Mouse (Mus musculus): ENCODE results near the gene Ulk4.
"Not testable (repeated sequence)": the region's sequence is repeated elsewhere in the genome, so short reads cannot be mapped to it uniquely, and the experiment has no call there.

Ulk4 gene

DNA sequence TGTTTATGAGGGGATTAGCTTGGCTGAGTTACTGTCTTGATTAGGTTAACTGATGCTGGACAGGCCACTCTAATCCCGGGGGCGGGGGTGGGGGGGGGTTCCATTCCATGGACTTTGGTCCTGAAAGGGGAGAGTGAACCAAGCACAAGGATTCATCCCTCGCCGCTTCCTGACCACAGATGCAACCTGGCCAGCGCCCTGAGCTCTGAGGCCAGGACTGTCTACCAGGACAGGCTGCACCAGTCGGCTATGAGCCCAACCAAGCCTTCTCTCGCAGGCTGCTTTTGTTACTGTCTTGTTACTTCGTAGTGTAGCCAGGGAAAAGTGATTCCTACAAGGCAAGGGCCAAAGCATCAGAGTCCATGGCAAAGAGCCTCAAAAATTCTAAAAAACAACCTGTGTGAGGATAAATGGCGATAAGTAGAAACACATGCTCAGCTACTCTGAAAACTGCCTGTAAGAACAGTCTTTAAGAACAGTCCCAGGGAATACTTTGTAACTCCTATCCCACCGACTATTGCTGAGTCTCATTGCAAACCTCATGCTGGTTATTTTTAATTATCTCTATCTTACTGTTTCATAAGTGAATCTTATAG lies 211.5 kb downstream of the Ulk4 start:
- DNase-seq (ENCODE audit: extremely low spot score, low spot score) = no peak

DNA sequence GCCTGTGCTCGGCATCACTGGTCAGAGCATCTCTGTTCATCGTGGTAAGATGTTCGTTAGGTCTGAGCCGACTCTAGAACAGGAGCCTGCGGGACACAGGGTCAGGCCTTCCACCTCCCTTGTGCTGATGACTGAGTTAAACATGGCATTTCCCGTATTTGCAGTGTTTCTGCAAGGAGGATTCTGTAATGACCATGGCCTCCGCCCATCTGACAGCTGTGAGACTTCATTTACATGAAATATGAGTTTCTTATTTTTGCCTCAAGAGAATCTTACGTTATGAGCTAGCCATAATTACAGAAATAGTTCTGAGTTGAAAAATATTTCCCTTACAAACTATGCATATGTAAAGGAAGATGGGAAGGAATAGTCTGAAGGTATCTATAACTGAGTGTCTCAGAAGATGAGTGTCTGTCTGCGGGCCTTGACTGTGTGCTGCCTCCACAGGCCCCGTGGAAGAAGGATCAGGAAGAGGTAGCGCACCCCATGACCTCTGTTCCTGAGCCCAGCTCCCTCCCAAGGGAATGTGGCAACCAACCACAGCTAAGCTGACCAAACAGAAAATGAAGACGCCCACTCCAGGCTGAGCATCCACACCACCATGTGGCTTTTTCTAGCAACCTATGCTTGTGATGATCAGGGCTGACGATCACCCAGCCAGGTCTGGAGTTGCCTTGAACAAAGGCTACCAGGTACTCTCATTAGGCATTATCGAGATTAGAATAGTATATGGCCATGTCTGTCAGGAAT lies 212.2 kb downstream of the Ulk4 start:
- DNase-seq (ENCODE audit: extremely low spot score, low spot score) = no peak

DNA sequence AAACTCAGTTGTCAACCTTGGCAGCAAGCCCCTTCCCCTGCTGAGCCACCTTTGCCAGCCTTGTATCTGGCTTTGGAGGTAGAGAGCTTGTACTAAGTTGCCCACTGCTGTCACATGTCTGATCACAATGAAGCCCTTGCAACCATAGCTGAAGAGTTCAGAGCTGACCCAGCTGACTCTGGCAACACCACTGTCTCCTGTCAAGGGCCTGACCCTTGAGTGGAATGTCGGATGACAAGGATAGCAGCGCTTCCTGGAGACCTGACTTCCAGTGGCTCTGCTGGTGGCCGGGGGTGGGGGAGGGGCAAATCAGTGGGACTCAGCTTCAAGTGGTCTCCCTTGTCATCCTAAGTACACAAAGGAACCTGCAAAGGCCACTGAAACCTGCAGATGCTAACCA lies 214.3 kb downstream of the Ulk4 start:
- DNase-seq (ENCODE audit: extremely low spot score, low spot score) = no peak

DNA sequence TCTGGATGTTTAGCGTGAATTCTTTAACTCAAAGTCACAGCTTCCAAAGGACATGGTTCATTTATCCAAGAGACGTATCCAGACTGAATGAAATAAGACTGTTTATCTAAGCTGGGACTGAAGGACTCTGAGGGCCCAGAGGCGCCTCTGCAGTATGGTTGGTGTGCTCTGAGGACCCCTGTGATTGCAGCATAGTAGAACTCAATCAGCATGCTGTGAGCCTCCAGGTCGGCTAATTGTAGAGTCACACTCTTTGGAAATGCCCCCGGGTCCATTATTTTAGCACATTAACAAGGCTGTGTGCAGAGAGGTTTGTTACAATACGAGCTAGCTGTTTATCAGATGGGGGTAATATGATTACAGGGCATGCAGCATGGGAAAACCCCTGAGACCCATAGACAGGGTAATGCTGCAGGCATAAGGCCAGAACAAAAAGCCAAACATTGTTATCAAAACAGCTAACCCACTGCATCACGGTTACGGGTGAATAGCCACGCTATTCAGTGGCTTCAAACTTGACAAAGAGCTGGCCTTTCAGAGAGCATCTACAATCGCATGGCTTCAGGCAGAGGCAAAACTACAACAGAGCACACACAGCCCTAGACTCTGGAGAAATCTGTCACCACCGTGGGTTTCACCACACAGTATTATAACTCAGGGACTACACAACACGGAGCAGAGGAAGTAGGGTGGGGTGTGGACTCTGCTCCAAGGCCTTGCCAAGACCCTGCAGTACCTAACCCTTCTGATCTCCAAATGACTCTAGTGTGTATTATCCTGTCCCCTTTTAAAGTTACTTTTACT lies 215.0 kb downstream of the Ulk4 start:
- DNase-seq (ENCODE audit: extremely low spot score, low spot score) = no peak

DNA sequence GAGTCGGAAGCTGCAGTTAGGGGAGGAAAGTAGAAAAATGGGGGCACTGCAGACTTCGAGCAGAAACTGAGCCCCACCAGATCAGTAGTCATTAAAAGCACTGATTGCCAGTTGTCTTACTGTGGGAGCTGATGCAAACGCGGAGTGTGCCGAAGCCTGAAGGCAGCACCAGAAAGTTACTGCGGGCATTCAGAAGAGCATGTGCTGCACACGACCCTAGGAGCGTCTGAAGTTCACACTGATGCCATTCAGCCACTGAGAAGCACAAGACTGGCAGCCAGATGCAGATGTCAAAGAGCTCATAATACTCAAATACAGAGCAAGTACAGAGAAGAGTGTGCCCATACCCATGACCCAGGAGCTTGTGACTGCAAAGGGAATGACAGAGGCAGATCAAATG lies 216.7 kb downstream of the Ulk4 start:
- DNase-seq (ENCODE audit: extremely low spot score, low spot score) = no peak

DNA sequence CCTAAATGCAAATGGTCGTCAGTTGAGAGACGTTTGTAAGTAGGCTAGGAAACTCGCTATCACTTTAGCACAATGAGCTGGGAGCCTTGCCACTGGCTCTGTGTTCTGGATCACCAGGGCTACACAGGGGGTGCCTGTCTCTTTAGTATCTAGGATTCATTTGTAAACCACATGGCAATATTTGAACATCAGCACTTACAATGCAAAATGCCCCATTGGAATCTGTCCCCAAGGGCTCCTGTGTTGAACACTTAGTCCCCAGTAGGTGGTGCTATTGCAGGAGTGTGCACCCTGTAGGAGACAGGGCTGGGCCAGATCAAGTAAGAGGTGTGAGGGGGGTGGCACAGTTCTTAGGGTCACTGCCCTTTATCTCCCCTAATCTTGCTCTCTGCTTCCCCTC lies 217.7 kb downstream of the Ulk4 start:
- no peak for DNase-seq (ENCODE audit: extremely low spot score, low spot score)

DNA sequence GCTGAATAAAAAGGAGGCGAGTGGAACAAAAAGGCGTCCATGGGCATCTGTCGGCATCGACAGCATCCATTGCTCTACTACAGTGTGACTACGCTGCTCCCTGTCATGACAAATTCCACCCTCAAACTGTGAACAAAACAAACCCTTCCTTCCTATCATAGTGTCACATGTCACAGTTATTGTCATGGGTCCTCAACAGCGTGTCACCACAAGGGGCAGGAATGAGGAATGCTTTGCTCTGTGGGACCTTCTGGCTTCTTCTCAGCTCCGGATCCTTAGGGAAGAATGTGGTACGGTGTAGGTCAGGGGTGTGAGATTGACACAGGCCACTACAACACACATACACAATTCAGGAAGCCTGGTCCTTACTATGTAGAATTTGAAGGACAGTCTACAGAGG lies 218.5 kb downstream of the Ulk4 start:
- DNase-seq (ENCODE audit: extremely low spot score, low spot score) = no peak

DNA sequence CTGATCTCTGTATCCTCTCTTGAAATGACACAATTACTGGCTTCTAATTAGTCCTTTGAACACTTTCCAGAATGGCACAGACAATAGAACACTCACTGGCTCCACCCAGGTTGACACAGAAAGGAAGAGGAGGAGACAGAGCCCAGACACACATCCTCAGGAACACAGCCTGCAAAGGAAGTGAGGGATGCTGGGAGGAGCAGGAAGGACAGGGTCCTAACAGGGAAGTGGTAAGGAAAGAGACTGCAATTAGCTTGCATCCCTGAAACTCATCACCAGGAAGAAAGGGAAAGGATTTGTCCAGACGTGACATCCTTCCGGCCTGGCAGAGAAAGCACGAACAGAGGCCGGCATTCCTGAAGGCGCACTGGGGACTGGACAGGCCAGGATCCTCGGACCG lies 218.9 kb downstream of the Ulk4 start:
- no peak for DNase-seq (ENCODE audit: extremely low spot score, low spot score)

DNA sequence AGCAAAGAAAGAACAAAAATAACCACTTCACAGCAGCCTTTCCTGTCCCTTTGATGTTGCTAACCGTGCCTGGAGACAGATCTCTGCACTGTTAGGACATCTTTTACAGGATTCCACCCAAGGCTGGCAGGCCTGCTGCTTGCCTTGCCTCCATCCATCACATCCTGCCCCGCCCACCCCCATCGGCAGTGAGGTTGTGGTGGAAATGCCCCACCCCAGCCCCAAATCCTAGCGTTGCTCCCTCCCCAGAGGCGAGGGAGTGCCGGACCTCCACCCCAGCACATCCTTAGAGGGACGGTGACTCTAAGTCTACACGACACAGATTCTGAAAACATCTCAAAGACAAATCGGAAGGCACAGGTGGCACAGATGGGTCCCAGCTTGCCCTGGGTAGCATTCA lies 219.6 kb downstream of the Ulk4 start:
- no peak for DNase-seq (ENCODE audit: extremely low spot score, low spot score)

DNA sequence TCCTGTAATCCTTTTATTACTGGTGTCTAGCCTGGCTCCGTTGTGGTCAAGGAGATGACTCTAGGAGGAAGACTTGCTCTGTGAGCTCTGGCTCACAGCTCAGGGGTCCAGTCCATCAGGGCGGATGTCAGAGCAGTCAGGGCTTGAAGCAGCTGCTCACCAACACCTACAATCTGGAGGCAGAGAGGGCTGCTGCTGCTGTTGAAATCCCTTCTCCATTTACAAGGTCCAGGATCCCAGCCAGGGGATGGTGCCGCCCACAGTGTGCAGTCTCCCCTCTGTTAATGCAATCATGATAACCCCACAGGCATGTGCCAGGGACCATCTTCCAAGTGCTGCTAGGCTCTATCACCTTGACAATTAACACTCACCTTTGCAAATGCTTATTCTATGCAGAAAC lies 220.5 kb downstream of the Ulk4 start:
- no peak for DNase-seq (ENCODE audit: extremely low spot score, low spot score)

DNA sequence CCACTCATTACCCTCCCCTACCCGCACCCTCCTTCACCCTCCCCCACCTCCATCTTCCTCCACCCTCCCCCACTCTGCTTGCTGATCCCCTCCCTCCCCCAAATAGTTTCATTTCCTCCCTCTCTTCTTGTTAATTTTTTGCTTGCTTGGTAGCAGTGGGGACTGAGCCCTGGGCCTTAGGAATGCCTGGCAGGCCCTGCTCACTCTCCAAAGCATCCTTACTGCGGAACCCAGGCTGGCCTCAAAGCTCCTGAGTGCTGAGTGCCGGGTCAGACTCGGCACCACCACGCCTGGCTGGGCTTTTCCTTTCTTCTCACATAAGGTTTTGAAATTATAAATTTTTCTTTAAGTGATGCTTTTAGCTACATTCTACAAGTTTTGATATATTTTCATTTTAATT lies 221.0 kb downstream of the Ulk4 start:
- no peak for DNase-seq (ENCODE audit: extremely low spot score, low spot score)

DNA sequence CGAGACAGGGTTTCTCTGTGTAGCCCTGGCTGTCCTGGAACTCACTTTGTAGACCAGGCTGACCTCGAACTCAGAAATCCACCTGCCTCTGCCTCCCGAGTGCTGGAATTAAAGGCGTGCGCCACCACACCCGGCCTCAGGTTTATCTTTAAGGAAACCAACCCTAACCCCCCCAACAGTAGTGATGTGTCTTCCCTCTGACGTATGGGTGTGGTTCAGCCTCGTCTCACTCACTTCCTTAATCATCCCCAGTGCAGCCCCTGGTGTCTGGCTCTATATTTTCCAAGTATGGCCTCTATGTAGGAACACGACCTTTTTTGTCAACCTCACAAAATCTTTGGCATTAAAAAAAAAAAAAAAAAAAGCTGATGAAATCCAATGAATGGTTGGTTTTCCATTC lies 231.3 kb downstream of the Ulk4 start:
- DNase-seq (ENCODE audit: extremely low spot score, low spot score) = not testable (repeated sequence)

DNA sequence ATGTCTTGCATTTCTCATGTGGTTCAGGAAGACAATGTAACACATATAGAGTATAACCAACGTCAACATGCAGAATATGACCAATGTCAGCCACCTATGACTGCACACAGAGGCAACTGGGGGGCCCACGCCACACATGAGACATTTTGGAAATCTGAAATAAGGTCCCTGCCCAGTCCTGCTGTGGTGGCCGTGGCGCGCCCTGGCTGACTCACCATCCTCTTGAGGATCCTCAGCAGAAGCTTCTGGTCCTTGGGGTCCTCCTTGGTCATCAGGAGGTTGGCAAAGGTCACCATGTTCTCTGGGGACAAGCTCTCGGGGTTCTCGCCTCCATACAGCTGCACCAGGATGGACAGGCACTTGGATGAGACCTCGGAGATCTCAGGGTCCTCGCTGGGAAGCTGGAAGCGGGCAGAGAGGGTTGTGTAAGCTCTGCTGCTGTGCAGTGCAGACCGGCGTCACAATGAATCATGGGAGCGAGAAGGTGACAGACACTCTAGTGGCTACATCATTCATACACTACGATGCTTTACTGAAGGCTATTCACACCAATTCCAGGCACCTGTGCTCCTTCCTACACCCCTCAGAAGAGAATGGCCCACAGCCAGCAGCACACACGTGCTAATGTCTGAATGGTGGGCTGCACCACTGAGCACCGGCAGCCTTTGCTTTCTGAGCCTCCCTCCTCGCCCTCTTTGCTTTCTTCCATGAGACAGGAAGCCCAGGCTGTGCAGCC lies 232.4 kb downstream of the Ulk4 start:
- no peak for DNase-seq (ENCODE audit: extremely low spot score, low spot score)

DNA sequence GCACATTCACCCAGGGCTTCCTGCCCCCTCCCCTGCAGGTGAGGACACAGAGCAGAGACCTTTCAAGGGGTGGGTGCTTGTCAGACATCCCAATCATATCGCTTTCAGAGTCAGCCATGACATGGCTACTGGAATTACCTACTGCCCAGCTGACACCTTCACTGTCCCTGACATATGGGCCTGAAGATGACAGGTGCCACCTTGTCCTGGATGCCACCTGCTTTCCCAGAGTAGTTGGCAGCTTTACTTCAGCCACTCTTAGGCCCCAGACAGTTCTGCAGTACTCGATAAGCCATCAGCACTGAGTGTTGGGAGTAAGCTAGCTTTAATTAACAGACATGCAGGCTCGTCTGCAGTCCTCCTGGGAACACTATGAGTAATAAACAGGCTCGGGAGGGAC lies 234.0 kb downstream of the Ulk4 start:
- no peak for DNase-seq (ENCODE audit: extremely low spot score, low spot score)

DNA sequence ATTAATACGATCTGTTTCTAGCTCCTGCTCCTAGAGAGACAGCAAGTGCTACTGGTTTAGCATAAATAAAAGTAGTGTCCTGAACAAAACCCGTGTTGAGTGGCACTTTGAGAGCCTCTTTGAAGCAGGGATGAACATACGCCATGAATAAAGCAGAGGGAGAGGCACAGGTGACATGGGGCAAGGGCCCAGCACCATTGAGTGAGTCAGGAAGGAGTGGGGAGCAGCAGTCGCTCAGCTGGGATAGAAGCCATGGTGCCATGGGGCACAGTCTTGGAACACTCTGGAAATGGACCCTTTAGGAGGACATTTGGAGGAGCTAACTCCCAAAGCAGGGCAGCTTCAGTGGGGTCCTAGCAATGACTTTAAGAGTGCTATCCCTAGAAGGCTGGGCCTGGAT lies 238.6 kb downstream of the Ulk4 start:
- no peak for DNase-seq (ENCODE audit: extremely low spot score, low spot score)

DNA sequence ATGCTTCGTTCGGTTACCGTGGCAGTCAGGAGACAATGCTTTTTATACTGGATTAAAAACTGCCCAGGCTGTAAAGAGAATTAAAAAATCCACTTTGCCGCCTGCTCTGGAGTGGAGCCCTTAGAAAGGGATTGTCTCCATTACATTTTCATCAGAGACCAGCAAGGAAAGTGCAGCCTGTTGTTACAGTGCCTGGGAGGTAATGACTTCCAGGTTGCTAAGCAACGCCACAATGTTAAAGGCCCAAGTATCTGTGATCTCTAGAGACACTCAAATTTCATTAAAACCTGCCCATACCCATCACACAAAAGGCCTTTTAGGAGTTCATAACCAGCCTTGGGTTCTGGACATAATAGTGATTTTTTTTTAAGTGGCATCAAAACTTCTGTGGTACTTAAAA lies 239.0 kb downstream of the Ulk4 start:
- no peak for DNase-seq (ENCODE audit: extremely low spot score, low spot score)

DNA sequence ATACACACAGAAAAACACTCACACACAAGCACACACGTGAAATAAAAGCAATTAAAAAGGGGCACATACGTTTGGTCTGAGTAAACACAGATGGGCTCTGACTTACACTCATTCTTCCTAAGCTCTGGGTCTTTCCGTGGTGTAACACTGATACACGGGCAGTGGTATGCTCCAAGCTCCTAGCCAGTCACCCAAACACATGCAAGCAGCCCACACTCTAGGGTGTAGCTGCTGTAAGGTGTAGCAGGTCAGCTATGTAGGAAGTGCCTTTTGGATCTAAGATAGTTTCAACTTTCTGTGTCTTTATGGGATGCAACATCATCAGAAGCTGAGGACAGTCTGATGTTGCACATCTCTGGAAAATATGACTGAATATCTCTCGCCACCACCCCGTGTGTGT lies 241.7 kb downstream of the Ulk4 start:
- no peak for DNase-seq (ENCODE audit: extremely low spot score, low spot score)

DNA sequence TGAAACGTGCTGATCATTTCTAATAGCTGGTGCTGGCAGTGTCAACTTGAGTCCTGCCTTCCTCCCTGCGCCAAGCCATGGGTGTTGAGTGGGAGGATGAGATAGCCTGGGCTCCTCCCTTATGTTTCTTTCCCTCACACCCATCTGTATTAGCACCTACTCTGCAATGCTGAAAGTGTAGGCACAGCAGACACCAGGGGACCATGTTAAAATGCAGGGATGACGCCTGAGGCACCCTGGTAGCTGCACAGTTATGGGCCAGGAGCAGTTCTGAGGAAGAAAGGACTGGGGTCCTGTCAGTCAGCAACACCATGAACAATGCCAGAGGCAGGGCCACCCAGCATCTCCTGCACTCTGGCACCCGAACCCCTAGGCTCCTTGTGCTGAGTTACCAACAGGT lies 243.4 kb downstream of the Ulk4 start:
- DNase-seq (ENCODE audit: extremely low spot score, low spot score) = no peak

DNA sequence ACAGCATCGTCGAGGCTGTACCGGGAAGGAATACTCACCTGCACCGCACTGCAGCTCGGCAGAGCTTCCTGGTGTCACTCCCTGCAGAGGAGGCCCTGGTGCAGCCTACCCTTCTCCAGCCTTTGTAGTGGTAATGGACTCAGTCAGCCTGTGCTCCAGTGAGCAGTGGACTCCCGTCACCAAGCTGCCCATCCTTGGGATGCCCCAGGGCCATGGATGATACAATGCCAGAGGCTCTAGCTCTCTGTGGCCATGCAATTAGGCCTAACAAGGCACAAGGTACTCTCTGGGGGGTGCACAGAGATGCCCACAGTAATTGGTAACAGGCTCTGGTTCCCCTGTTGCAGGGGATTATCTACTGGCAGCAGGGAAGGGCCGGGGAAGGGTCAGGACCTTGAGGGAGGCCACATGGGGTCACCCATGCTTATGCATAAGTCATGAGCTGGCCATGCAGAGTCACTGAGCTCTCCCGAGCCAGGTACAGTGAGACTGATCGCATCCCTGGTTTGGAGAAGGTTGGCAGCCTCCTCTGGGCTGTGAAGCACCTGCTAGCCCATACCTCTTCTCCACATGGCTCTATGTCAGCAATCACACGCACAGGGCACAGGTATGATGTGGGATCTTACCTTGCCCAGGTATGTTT lies 244.6 kb downstream of the Ulk4 start:
- no peak for DNase-seq (ENCODE audit: extremely low spot score, low spot score)

DNA sequence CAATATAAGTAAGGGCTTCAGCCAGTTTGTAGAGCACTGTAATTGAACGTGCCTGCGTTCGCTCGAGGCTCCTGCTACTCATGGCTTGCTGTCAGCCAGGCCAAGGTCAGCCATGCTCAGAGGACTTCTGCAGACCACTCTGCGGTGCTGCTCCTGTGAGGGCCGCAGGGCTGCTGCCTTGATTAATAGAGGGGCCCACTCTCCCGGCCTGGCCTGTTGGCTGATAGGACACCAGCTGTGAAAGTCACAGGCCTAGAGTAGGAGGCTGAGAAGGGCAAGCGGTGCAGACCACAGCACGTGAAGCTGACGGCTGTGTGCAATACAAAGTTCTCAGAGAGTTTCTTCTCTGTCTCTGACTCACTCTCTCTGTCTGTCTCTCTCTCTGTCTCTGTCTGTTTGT lies 246.0 kb downstream of the Ulk4 start:
- no peak for DNase-seq (ENCODE audit: extremely low spot score, low spot score)

DNA sequence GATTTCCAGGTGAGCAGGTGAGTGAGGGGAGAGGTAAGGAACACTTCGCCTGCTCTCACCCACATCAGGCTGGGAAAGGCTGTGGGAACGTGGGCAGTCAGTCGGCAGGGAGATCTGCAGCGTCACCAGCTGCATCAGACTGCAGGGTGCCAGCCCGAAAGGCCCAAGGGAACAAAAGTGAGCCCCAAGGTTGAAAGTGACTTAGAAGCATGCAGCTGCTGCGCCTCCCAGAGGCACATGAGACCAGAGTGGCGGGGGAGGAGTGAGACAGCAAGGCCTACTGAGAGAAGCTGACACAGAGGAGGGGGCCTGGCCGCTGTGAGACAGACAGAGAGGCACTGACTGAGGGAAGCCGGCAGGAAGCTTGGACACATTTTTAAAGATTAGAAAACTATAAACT lies 247.2 kb downstream of the Ulk4 start:
- DNase-seq (ENCODE audit: extremely low spot score, low spot score) = no peak
